Mouse (Mus musculus) myocyte (in vitro differentiated cells): Measurements from ENCODE around the gene Sag. TPM values are rescaled to one million over a fixed set of nuclear protein-coding genes. Genes with fewer than 3 reads are reported as not detected.

Experiments
- H3K27me3 ChIP-seq: one replicate; pipeline ENCODE4 v1.6.1; 2011; ENCODE audit not compliant: control insufficient read depth, insufficient read depth, insufficient read length
- H3K36me3 ChIP-seq: one replicate; pipeline ENCODE4 v1.6.1; 2011; ENCODE audit not compliant: control insufficient read depth, insufficient read depth
- H3K4me2 ChIP-seq: one replicate; pipeline ENCODE4 v1.6.1; 2011; ENCODE audit warnings: low read depth, control low read depth
- H3K4me3 ChIP-seq: one replicate; pipeline ENCODE4 v1.5.1; 2011; ENCODE audit warnings: mild to moderate bottlenecking, control low read depth, moderate library complexity
- H3K79me2 ChIP-seq: one replicate; pipeline ENCODE4 v1.6.1; 2011; ENCODE audit not compliant: control insufficient read depth, insufficient read depth
- H3ac ChIP-seq: one replicate; pipeline ENCODE4 v1.6.1; 2011; ENCODE audit not compliant: control insufficient read depth, insufficient read length
- CEBPB ChIP-seq: IDR thresholded peaks from 2 replicates; pipeline ENCODE4 v1.6.1; 2011; ENCODE audit warnings: mild to moderate bottlenecking, moderate library complexity; ENCODE audit not compliant: poor library complexity, insufficient read depth, severe bottlenecking
- E2F4 ChIP-seq: IDR thresholded peaks from one replicate; pipeline ENCODE4 v1.6.1; 2011; ENCODE audit warnings: mild to moderate bottlenecking, control low read depth, moderate library complexity; ENCODE audit not compliant: insufficient read depth
- MAX ChIP-seq: IDR thresholded peaks from one replicate; pipeline ENCODE4 v1.6.1; 2011; ENCODE audit warnings: low read depth, mild to moderate bottlenecking, control low read depth
- MYOD1 ChIP-seq, 3 experiments: IDR thresholded peaks; one replicate each; pipeline ENCODE4 v1.6.1; 2011; ENCODE audit warnings: control low read depth in 2 of 3, low read depth in 2 of 3, mild to moderate bottlenecking in 2 of 3, moderate library complexity in 1 of 3; ENCODE audit not compliant: insufficient read length in 2 of 3, control insufficient read depth in 1 of 3
- MYOG ChIP-seq, 3 experiments: IDR thresholded peaks; one replicate each; pipeline ENCODE4 v1.6.1; 2011; ENCODE audit warnings: control low read depth in 2 of 3, low read depth in 2 of 3, mild to moderate bottlenecking in 2 of 3; ENCODE audit not compliant: insufficient read length in 2 of 3, control insufficient read depth in 1 of 3, insufficient read depth in 1 of 3
- POLR2A ChIP-seq: IDR thresholded peaks from one replicate; pipeline ENCODE4 v1.6.1; 2011; ENCODE audit warnings: low read depth, mild to moderate bottlenecking, control low read depth, moderate library complexity; ENCODE audit not compliant: insufficient read length
- POLR2AphosphoS2 ChIP-seq: IDR thresholded peaks from one replicate; pipeline ENCODE4 v1.6.1; 2011; ENCODE audit warnings: low read depth, control low read depth; ENCODE audit not compliant: insufficient read length
- REST ChIP-seq: IDR thresholded peaks from one replicate; pipeline ENCODE4 v1.6.1; 2011; ENCODE audit warnings: mild to moderate bottlenecking, control low read depth, moderate library complexity; ENCODE audit not compliant: insufficient read depth, insufficient read length
- SRF ChIP-seq: IDR thresholded peaks from one replicate; pipeline ENCODE4 v1.6.1; 2011; ENCODE audit warnings: low read depth; ENCODE audit not compliant: control insufficient read depth, insufficient read length
- TCF12 ChIP-seq: IDR thresholded peaks from one replicate; pipeline ENCODE4 v1.6.1; 2011; ENCODE audit warnings: mild to moderate bottlenecking, control low read depth; ENCODE audit not compliant: poor library complexity, insufficient read depth, severe bottlenecking
- TCF3 ChIP-seq: IDR thresholded peaks from one replicate; pipeline ENCODE4 v1.6.1; 2011; ENCODE audit warnings: low read depth, control low read depth; ENCODE audit not compliant: insufficient read length
- USF1 ChIP-seq: IDR thresholded peaks from one replicate; pipeline ENCODE4 v1.6.1; 2011; ENCODE audit warnings: low read depth, mild to moderate bottlenecking, control low read depth, moderate library complexity
- polyA plus RNA-seq: library from polyadenylated mRNA; unstranded; fragments of >200 nt; fragmentation: generic; extraction: Trizol; gene quantifications from one replicate; pipeline ENCODE4 v1.2.1, GENCODE M21; 2012; ENCODE audit warnings: missing spikeins

Gene Sag
- polyA plus RNA-seq, 1 experiment, result 0.72 TPM

DNA sequence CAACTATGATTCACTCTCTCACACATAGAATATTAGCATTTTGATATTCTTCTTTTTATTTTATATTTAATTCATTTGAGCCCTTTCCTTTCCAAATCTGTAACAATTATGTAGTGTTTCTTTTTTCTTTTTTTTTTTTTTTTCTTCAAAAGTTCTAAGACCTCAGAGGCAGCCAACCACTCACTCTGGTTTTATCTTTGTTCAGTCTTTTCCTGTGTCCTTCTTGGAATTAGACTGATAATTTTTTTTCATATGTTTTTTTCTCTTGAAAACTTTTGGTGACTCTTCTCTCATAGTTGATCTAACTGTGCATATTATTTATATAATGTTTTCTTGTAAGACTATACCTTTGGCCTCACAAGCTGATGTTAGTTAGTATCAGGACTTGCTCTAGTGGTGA, 79.1 kb downstream of the Sag start:
- Histone ChIP-seq H3ac (no peak overlapping the region), H3K79me2 (peaks cover 34% of the 10 kb centered on the region), H3K4me2 (no peak overlapping the region), H3K27me3 (no peaks in the 10 kb centered on the region), H3K4me3 (no peak overlapping the region), H3K36me3 (peaks cover 28% of the 10 kb centered on the region)
- TF ChIP-seq REST (no peak), MAX (no peak), TCF3 (no peak), POLR2A (no peak), MYOG (IDR thresholded peaks at IDR 0.05; ENCODE audit: control insufficient read depth in 1 of 3, insufficient read depth in 1 of 3, insufficient read length in 2 of 3, low read depth in 2 of 3) (no peak), CEBPB (no peak), E2F4 (no peak), TCF12 (no peak), SRF (no peak), POLR2AphosphoS2 (no peak), MYOD1 (IDR thresholded peaks at IDR 0.05; ENCODE audit: control insufficient read depth in 1 of 3, insufficient read length in 2 of 3, low read depth in 2 of 3) (no peak), USF1 (no peak)

DNA sequence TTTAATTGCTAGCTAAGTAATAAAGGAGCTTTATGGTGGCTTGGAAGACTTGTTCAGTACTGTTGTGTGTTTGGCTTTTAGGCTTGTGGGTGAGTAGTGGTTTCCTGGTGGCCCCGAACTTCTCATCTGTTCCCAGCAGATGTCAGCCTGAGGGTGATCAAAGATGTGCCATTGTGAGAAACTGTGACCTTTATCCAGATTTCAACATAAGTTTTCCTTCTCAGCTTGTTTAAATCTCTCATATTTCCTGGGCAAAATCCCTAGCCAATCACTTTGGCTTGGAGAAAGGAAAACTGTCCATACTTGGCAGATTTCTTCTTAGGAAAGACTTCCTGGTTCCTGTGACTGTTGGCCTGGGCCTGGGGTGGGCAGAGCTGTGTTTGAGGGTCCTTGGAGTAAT, 87.5 kb downstream of the Sag start:
- Histone ChIP-seq H3K36me3 (peaks cover under 1% of the 10 kb centered on the region), H3ac (no peak overlapping the region), H3K4me3 (no peak overlapping the region), H3K79me2 (peaks cover 42% of the 10 kb centered on the region), H3K27me3 (no peaks in the 10 kb centered on the region), H3K4me2 (no peak overlapping the region)
- no peak for TF ChIP-seq REST
- no peak for TF ChIP-seq POLR2A
- no peak for TF ChIP-seq MYOD1 (IDR thresholded peaks at IDR 0.05; ENCODE audit: control insufficient read depth in 1 of 3, insufficient read length in 2 of 3, low read depth in 2 of 3)
- no peak for TF ChIP-seq CEBPB
- TF ChIP-seq TCF3, result no peak
- TF ChIP-seq E2F4, result no peak
- no peak for TF ChIP-seq MAX
- TF ChIP-seq POLR2AphosphoS2, result no peak
- no peak for TF ChIP-seq TCF12
- TF ChIP-seq MYOG (IDR thresholded peaks at IDR 0.05; ENCODE audit: control insufficient read depth in 1 of 3, insufficient read depth in 1 of 3, insufficient read length in 2 of 3, low read depth in 2 of 3), result no peak
- TF ChIP-seq SRF, result no peak
- TF ChIP-seq USF1, result no peak

DNA sequence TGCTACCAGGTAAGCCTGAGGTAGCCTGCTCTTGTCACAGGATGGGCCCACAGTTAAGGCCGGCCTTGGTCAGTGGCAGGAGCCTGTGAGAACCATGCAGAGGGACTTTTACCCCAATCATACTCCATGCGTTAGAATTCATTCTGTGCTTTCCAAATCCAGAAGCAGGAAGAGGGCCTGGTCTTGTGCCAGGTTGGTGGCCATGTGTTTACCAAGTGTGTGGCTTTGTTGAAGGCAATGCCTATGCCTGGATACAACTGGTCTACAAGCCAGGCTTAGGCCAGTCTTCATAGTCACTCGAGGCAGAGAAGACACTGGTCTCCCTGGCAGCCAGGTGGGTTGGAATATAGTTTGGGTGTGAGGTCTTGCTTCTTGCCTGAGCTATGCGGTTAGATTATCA, 88.2 kb downstream of the Sag start:
- TF ChIP-seq E2F4 (no peak), POLR2AphosphoS2 (no peak), MAX (no peak), TCF3 (no peak), CEBPB (no peak), MYOG (IDR thresholded peaks at IDR 0.05; ENCODE audit: control insufficient read depth in 1 of 3, insufficient read depth in 1 of 3, insufficient read length in 2 of 3, low read depth in 2 of 3) (no peak), USF1 (no peak), MYOD1 (IDR thresholded peaks at IDR 0.05; ENCODE audit: control insufficient read depth in 1 of 3, insufficient read length in 2 of 3, low read depth in 2 of 3) (no peak), POLR2A (no peak), REST (no peak), SRF (no peak), TCF12 (no peak)
- H3K27me3 ChIP-seq, result no peaks in the 10 kb centered on the region
- peaks cover 42% of the 10 kb centered on the region for H3K79me2 ChIP-seq
- no peak overlapping the region for H3K4me3 ChIP-seq
- no peaks in the 10 kb centered on the region for H3K36me3 ChIP-seq
- H3ac ChIP-seq, result no peak overlapping the region
- no peak overlapping the region for H3K4me2 ChIP-seq

DNA sequence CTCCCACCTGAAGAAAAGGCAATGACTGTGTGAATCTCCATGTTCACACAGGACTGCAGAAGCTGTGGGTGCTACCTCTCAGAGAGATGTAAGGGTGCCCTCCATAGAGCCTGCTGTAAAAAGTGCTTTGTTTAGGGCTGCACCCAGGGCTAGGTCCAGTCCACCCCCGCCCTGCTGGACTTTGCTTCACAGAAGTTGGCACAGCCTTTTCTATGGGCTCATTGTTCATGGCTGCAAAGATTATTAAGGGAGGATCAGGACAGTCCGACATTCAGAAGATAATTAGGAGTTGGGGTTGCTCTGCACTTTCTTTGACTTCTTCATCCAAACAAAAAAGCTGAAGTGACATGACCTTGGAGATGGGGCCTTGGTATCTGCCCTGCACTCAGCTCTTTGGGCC, 89.0 kb downstream of the Sag start:
- no peak overlapping the region for H3K4me2 ChIP-seq
- H3K4me3 ChIP-seq, result no peak overlapping the region
- H3K79me2 ChIP-seq, result peaks cover 42% of the 10 kb centered on the region
- no peaks in the 10 kb centered on the region for H3K36me3 ChIP-seq
- no peak overlapping the region for H3ac ChIP-seq
- no peaks in the 10 kb centered on the region for H3K27me3 ChIP-seq
- TF ChIP-seq TCF3, result no peak
- TF ChIP-seq POLR2A, result no peak
- no peak for TF ChIP-seq MYOG (IDR thresholded peaks at IDR 0.05; ENCODE audit: control insufficient read depth in 1 of 3, insufficient read depth in 1 of 3, insufficient read length in 2 of 3, low read depth in 2 of 3)
- no peak for TF ChIP-seq POLR2AphosphoS2
- no peak for TF ChIP-seq E2F4
- TF ChIP-seq TCF12, result no peak
- TF ChIP-seq CEBPB, result no peak
- no peak for TF ChIP-seq MYOD1 (IDR thresholded peaks at IDR 0.05; ENCODE audit: control insufficient read depth in 1 of 3, insufficient read length in 2 of 3, low read depth in 2 of 3)
- TF ChIP-seq REST, result no peak
- TF ChIP-seq USF1, result no peak

DNA sequence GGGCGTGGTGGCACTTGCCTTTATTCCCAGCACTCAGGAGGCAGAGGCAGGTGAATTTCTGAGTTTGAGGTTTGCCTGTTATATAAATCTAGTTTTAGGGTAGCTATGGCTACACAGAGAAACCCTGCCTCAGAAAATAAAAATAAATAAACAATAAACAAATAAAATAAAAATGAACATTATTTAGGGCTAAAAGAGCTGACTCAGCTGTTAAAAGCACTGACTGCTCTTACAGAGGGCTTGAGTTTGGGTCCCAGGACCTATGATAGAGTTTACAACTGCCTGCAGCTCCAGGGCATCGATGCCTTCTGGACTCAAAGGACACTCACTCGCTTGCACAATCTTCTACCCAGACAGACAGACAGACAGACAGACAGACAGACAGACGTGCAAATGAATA, 89.9 kb downstream of the Sag start:
- TF ChIP-seq SRF (no peak), CEBPB (no peak), POLR2AphosphoS2 (no peak), MYOG (IDR thresholded peaks at IDR 0.05; ENCODE audit: control insufficient read depth in 1 of 3, insufficient read depth in 1 of 3, insufficient read length in 2 of 3, low read depth in 2 of 3) (no peak), MYOD1 (IDR thresholded peaks at IDR 0.05; ENCODE audit: control insufficient read depth in 1 of 3, insufficient read length in 2 of 3, low read depth in 2 of 3) (no peak), TCF3 (no peak), MAX (no peak), TCF12 (no peak), POLR2A (no peak), REST (no peak), USF1 (no peak), E2F4 (no peak)

More for the DNA sequence above, 89.9 kb downstream of the Sag start:
- Histone ChIP-seq H3K4me2 (no peak overlapping the region), H3ac (no peak overlapping the region), H3K79me2 (peaks cover 42% of the 10 kb centered on the region), H3K36me3 (no peaks in the 10 kb centered on the region), H3K27me3 (no peaks in the 10 kb centered on the region), H3K4me3 (no peak overlapping the region)

Other genes with a start within 250 kb of the Sag start
- 5.2 TPM for gene Ngef, start 229.8 kb upstream of the Sag start, polyA plus RNA-seq
- 0.13 TPM for gene Inpp5d, start 183.4 kb upstream of the Sag start, polyA plus RNA-seq
- gene Atg16l1, start 47.8 kb upstream of the Sag start, polyA plus RNA-seq, result 21.8 TPM
- gene Dgkd, start 49.6 kb downstream of the Sag start, polyA plus RNA-seq, result 59.3 TPM
- gene Usp40, start 204.9 kb downstream of the Sag start, polyA plus RNA-seq, result 9.5 TPM